Mouse (Mus musculus) embryo, embryonic 11.5 days (tissue): ENCODE results near the gene Myo1a.

Source experiments
- DNase-seq: peaks from one replicate; pipeline ENCODE4 v3.0.0-alpha.2; 2012; ENCODE audit warnings: low read depth, low spot score

Myo1a gene

DNA sequence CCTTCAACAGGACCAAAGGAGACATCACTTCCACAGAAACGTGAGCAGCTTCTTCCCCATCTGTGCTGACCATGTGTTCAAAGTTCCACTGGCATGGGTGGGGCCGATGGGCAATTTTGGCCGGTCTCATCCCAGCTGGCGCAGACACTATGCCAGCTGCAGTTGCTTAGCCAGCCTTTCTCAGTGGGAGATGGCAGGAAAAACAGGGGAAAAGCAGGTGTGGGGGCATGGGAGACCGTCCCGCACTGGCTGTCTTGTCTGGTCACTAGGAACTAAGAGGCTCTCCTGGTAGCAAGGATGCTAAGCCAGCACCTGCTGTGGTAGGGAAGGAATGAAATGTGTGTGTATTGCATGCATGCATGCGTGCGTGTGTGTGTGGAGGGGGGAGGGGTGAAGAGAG lies 23.5 kb downstream of the Myo1a start:
- no peak for DNase-seq

DNA sequence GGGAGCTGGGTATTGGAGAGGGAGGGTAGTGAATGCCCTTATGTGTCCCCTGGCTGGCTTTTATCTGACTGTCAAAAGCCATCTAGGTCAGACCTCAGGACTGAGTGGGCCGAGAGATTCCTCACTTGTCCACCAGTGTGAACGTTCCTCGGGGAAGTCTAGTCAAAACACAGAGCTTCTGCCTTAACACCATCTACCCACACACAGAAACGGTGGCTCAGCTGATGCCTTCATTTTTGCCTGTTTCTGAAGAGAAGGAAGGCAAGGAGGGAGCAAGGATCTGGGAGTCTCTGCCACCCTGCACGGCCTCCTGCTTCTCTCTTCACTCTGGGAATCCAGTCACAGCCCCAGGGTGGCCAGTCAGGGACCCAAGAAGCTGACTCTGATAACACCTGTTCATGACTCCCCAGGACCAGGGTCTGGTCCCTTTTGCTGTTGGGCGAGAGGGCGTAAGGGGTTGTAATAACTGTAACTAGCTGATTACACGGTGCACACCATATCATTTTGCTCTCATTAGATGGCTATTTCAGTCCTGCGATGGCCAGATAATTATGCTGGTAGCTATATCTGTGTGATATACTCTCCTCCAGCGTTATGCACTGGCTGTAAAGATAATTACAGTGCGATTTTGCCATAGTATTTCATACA lies 25.4 kb downstream of the Myo1a start:
- DNase-seq: no peak

DNA sequence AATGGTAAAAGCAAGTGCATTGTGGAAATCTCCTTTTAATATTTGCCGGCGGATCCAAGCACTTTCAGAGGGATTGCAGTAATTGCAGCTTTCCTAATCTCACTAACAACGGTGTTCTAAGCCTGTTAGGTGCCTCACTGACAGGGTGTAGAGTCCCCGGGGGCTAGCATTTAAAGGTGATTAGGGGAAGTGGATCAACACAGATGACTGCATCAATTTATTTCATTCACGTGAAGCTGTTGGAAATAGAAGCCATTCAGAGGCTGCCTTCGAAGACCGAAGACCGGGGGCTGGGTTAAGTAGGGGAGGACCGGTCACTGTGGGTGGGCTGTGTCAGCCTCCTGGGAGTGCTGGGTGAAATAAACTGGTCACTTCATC lies 26.0 kb downstream of the Myo1a start:
- DNase-seq: no peak

DNA sequence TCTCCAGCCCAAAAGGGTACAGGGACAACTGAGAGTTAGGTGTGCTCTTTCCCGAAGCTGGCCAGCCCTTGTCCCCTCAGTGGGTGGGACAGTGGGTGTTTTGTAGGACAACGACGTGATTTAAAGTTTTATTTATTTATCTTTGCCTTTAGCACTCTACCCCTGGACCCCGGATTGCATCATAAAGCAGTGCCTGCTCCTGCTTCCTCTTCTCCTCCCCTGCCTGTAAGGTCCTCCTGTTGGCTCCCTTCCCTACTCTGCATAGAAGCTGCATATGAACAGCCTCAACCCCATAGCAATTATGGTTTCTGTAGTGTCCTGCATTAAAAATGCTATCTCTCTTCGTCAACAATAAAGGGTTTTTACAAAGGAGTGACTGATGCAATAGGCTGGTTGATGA lies 26.4 kb downstream of the Myo1a start:
- DNase-seq: no peak

GRCm38 (mm10) chr10:127734434-127734833 lies 29.5 kb downstream of the Myo1a start:
- DNase-seq: no peak

GRCm38 (mm10) chr10:127736266-127736665 lies 31.3 kb downstream of the Myo1a start:
- no peak for DNase-seq

DNA sequence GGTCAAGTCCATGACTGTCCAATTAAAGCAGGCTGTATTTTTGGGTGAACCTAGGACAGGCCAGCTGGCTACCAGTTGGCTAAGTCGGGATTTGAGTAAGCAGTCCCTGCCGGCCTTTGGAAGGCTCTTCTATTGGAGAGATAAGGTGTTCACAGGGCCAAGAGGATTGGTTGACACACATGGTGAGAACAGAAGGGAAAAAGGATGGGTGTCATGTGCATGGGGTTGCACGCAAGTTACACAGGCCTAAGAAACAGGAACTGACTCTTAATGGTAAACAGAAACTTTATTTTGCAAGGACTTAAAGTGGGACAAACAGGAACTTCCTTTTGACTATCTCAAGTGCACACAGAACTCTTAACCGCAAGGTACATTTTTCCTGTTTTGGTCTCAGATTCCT lies 31.9 kb downstream of the Myo1a start:
- DNase-seq: no peak

DNA sequence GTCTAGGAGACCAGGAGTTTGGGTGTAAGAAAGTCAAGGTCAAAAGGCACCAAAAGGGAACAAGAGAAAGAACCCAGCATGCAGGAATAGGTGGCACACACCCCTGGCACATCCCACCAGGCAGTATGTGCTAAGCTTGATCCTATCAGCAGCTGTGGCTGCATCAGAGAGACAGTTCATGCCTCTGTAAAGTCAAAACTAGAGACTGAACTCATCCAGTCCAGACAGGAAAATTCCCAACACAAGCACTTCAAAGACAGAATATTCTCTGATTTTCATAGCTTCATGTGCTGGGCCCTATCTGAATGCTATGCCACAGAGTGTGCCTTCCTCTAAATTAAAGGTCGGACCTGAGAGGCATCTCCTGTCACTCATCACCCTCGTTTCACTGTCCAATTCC lies 32.6 kb downstream of the Myo1a start:
- DNase-seq: no peak

DNA sequence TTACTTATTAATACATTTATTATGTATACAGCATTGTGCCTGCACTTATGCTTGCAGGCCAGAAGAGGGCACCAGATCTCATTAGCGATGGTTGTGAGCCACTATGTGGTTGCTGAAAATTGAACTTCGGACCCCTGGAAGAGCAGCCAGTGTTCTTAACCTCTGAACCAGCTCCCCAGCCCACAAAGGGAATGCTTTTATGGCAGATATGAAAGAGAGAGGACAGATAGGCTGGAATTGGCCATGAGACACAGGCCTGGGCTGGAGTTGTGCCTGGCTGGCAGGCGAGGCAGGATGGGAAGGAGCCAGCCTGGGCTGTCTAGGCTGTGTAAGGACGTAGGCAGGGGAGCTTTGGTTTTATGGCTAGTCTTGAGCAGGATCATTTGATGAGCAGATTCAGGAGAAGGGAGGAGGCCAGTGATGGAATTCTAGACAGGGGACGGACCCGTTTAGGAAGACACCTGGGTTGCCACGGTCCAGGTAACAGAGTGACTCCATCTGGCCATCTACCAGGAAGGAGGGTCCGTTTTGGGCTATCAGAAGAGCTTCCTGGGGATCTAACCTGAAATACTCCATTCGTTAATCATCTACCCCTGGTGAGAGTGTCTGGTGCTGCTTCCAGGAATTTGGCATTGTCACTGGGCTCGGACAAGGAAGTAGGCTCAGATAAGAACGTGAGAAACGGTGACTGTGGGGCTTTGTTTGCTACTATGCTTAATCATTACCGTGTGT lies 33.3 kb downstream of the Myo1a start:
- DNase-seq: peak; percentile 38

- DNase-seq: peak; percentile 66
These were observed 34.2 kb downstream of the Myo1a start, which contains the start of gene Zbtb39 for GRCm38 (mm10) chr10:127739083-127739660. TSS of gene Zbtb39 (plus strand) at chr10:127739538.

GRCm38 (mm10) chr10:127739661-127740161 lies 34.7 kb downstream of the Myo1a start:
- DNase-seq: peak; percentile 19

GRCm38 (mm10) chr10:127744661-127745060 lies 39.7 kb downstream of the Myo1a start:
- DNase-seq: peak; percentile 7

- no peak for DNase-seq
These were observed 40.9 kb downstream of the Myo1a start for GRCm38 (mm10) chr10:127745886-127746285.

GRCm38 (mm10) chr10:127747254-127747653 lies 42.3 kb downstream of the Myo1a start:
- no peak for DNase-seq

GRCm38 (mm10) chr10:127748847-127749612 lies 44.1 kb downstream of the Myo1a start:
- DNase-seq: peak; percentile 22

DNA sequence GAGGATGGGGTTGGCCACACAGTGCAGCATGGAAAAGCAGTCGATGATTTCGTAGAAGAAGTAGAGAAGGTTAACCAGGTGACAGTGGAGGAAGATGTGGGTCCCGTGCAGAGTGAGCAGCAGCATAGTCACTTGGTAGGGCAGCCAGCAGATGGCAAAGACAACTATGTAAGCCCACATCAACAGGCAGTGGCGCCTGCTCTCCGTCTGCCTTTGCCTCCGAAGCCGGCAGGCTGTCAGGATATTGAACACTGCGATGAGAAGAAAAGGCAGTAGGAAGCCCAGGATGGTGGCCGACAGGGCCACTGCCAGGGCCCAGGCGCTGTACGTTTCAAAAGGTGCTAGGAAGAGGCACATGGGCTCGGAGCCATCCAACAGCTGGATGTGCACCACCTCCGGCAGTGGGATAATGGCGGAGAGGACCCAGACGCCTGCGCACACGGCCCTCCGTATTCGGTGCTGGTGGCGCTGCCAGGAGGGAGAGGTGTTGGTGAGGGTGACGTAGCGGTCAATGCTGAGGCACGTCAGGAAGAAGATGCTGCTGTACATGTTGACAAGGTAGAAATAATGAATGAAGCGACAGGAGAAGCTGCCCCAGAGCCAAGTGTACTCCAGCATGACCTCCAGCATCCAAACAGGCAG lies 45.3 kb downstream of the Myo1a start:
- DNase-seq: no peak

DNA sequence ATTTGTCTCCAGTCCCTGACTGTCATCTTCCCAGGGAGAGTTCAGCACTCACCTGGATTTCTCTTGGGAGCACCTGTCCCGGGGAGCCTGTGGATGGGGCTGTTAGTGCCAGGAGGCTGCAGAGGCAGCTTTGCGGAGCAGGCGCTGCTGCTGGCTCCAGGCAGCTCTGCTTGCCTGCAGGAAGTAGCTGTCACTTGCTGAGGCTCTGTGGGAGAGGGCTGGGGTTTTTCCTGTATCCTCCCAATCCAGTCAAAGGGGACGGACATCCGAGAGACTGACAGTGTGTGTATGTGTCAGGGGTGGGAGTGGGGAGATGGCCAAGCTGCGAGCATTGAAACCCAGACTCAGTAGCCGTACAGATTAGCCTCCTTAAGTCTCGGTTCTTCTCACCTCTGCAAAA lies 46.6 kb downstream of the Myo1a start, which contains the start of gene Gpr182:
Gene Gpr182, minus strand, starts transcription at position 185 of the 400 bp plus-strand sequence.
- DNase-seq: no peak

- no peak for DNase-seq
These were observed 49.7 kb downstream of the Myo1a start for GRCm38 (mm10) chr10:127754566-127755166.

DNA sequence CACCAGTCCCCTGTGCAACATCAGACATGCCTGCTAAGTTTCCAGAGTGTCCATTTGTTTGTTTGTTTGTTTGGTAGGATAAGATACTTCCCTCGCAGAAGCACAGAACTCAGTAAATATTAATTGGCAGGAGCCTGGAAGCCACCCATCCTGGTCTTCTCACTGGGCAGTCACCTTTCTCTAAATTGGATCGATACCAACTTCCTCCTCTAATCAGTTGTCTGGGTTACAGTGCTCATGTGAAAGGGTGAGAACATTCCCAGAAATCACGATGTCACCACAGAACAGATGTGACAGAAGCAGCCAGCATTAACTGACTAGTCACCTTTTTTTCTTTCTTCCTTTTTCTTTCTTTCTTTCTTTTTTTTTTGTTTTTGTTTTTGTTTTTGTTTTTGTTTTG lies 50.3 kb downstream of the Myo1a start:
- no peak for DNase-seq

DNA sequence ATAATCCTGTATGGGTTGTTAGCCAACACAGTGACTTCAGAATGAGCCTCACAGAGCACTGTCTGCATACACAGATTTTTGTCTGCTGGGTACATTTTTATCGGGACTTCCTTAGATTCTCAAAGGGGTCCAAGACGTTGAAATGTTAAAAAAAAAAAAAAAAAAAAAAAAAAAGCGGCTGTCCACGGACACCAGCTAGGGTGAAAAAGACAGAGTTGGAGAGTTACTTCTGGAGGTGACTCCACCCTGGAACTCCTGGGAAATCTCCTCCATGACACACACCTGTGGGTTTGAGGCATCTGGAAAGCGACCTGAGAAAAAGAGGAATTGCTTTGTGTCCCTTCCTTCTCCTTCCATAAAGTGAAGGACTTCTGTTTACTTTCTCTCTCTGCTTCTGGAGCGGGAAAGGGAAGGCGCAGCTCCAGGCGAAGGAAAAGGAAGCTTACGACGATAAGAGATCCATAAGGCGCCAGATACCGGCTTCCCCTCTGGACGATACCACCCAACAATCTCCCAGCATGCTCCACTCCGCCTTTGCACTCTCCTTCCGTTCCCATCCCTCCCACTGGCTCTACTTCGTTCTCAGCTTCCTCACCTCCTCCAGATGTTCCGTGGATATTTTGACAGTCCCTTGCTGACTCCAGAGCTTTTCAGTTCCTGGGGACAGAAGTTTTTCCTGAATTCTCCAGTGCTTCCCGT lies 50.9 kb downstream of the Myo1a start:
- no peak for DNase-seq
